Mouse (Mus musculus) lung, embryonic 15.5 days (tissue): ENCODE data around the gene Olr1. TPM values are rescaled to one million over a fixed set of nuclear protein-coding genes. Genes with fewer than 3 reads are reported as not detected.

Experiments used
- ATAC-seq: fragments of 200-750 bp; cut with Nextera tagmentation; 2 replicates; pipeline ENCODE4 v1.8.0; 2017; ENCODE audit warnings: moderate number of reproducible peaks, borderline replicate concordance; ENCODE audit not compliant: low FRiP score, low TSS enrichment; ENCODE audit errors: extremely low read depth
- H3K27ac ChIP-seq: fragments of 300-500 bp; sonication (generic); 2 replicates; pipeline ENCODE4 v1.5.1; 2015; ENCODE audit warnings: moderate library complexity, mild to moderate bottlenecking, inconsistent platforms
- H3K27me3 ChIP-seq: fragments of 300-500 bp; sonication (generic); 2 replicates; pipeline ENCODE4 v1.6.1; 2015; ENCODE audit warnings: inconsistent platforms
- H3K36me3 ChIP-seq: fragments of 300-500 bp; sonication (generic); 2 replicates; pipeline ENCODE4 v1.6.1; 2015; ENCODE audit warnings: inconsistent platforms
- H3K4me1 ChIP-seq: fragments of 300-500 bp; sonication (generic); 2 replicates; pipeline ENCODE4 v1.6.1; 2015; ENCODE audit warnings: inconsistent platforms
- H3K4me2 ChIP-seq: fragments of 300-500 bp; sonication (generic); 2 replicates; pipeline ENCODE4 v1.6.1; 2015; ENCODE audit warnings: inconsistent platforms, mild to moderate bottlenecking, moderate library complexity
- H3K4me3 ChIP-seq: fragments of 300-500 bp; sonication (generic); 2 replicates; pipeline ENCODE4 v1.5.1; 2015; ENCODE audit warnings: mild to moderate bottlenecking, inconsistent platforms
- H3K9ac ChIP-seq: fragments of 300-500 bp; sonication (generic); 2 replicates; pipeline ENCODE4 v1.6.1; 2015; ENCODE audit warnings: inconsistent platforms
- H3K9me3 ChIP-seq: fragments of 300-500 bp; sonication (generic); 2 replicates; pipeline ENCODE4 v1.6.1; 2016; ENCODE audit warnings: inconsistent platforms
- WGBS: fragments of 180-500 bp; shearing (Covaris S2); methylation state at CpG from one replicate; pipeline ENCODE4 v1.1.7; 2015; 5-methylcytosine and 5-hydroxymethylcytosine counted together
- polyA plus RNA-seq: library from polyadenylated mRNA; unstranded; fragments of >200 nt; fragmentation: Nextera tagmentation; extraction: Ambion mirVana; gene quantifications from 2 replicates; pipeline ENCODE4 v1.2.1, GENCODE M21; 2015

The Olr1 gene
- polyA plus RNA-seq, 1 experiment from 2014 or later = 0.15 TPM

GRCm38 (mm10) chr6:129532556-129532941, 25.6 kb upstream of the Olr1 start:
- H3K27ac ChIP-seq = peak overlapping the region; percentile 35; the same call in 1 of the 2 replicates
- H3K9ac ChIP-seq = no peak overlapping the region
- H3K9me3 ChIP-seq = no peaks in the 10 kb centered on the region
- WGBS = 25% methylated on average over 7 of the region's 7 CpGs
- H3K4me3 ChIP-seq = peak overlapping the region; percentile 86
- H3K36me3 ChIP-seq = no peaks in the 10 kb centered on the region
- ATAC-seq = peak; percentile 55; the same call in 1 of the 2 replicates
- peaks cover 20% of the 10 kb centered on the region for H3K4me1 ChIP-seq
- peak overlapping the region; percentile 92 for H3K4me2 ChIP-seq
- H3K27me3 ChIP-seq = no peaks in the 10 kb centered on the region

- ATAC-seq = no peak
- Histone ChIP-seq H3K4me1 (peaks cover 19% of the 10 kb centered on the region), H3K9me3 (no peaks in the 10 kb centered on the region), H3K36me3 (no peaks in the 10 kb centered on the region), H3K9ac (no peak overlapping the region), H3K4me2 (no peak overlapping the region), H3K27me3 (no peaks in the 10 kb centered on the region), H3K4me3 (no peak overlapping the region), H3K27ac (no peak overlapping the region)
Observed at GRCm38 (mm10) chr6:129530261-129530660, 23.3 kb upstream of the Olr1 start.

GRCm38 (mm10) chr6:129529605-129530004, 22.6 kb upstream of the Olr1 start:
- Histone ChIP-seq H3K27ac (no peak overlapping the region), H3K36me3 (no peaks in the 10 kb centered on the region), H3K4me2 (no peak overlapping the region), H3K9ac (no peak overlapping the region), H3K4me3 (no peak overlapping the region), H3K4me1 (peaks cover 13% of the 10 kb centered on the region), H3K27me3 (no peaks in the 10 kb centered on the region), H3K9me3 (no peaks in the 10 kb centered on the region)
- ATAC-seq = no peak
- WGBS = 69% methylated on average over 1 of the region's 1 CpGs

- no peak overlapping the region for H3K27ac ChIP-seq
- no peaks in the 10 kb centered on the region for H3K27me3 ChIP-seq
- H3K36me3 ChIP-seq = no peaks in the 10 kb centered on the region
- no peak overlapping the region for H3K4me2 ChIP-seq
- no peak overlapping the region for H3K4me3 ChIP-seq
- H3K9me3 ChIP-seq = no peaks in the 10 kb centered on the region
- no peak overlapping the region for H3K9ac ChIP-seq
- WGBS = 54% methylated on average over 2 of the region's 2 CpGs
- H3K4me1 ChIP-seq = peaks cover 3% of the 10 kb centered on the region; the same call in 1 of the 2 replicates
- ATAC-seq = no peak
Observed at GRCm38 (mm10) chr6:129527416-129527815, 20.5 kb upstream of the Olr1 start.

- H3K4me2 ChIP-seq = no peak overlapping the region
- H3K9me3 ChIP-seq = no peaks in the 10 kb centered on the region
- H3K36me3 ChIP-seq = no peaks in the 10 kb centered on the region
- no peaks in the 10 kb centered on the region for H3K27me3 ChIP-seq
- no peaks in the 10 kb centered on the region for H3K4me1 ChIP-seq
- no peak overlapping the region for H3K27ac ChIP-seq
- no peak overlapping the region for H3K4me3 ChIP-seq
- no peak overlapping the region for H3K9ac ChIP-seq
- no peak for ATAC-seq
Observed at GRCm38 (mm10) chr6:129526069-129526468, 19.1 kb upstream of the Olr1 start.

- Histone ChIP-seq H3K27me3 (no peaks in the 10 kb centered on the region), H3K4me3 (no peak overlapping the region), H3K9ac (no peak overlapping the region), H3K9me3 (no peaks in the 10 kb centered on the region), H3K4me2 (no peak overlapping the region), H3K4me1 (peaks cover 18% of the 10 kb centered on the region), H3K36me3 (no peaks in the 10 kb centered on the region), H3K27ac (no peak overlapping the region)
- WGBS = 46% methylated on average over 2 of the region's 2 CpGs
- ATAC-seq = peak; percentile 76; the same call in 1 of the 2 replicates
Observed at GRCm38 (mm10) chr6:129517752-129518408, 10.9 kb upstream of the Olr1 start.

GRCm38 (mm10) chr6:129516388-129516787, 9.4 kb upstream of the Olr1 start:
- H3K9me3 ChIP-seq = no peaks in the 10 kb centered on the region
- no peaks in the 10 kb centered on the region for H3K36me3 ChIP-seq
- H3K4me3 ChIP-seq = no peak overlapping the region
- H3K4me1 ChIP-seq = peaks cover 27% of the 10 kb centered on the region
- 88% methylated on average over 10 of the region's 10 CpGs for WGBS
- H3K27ac ChIP-seq = no peak overlapping the region
- ATAC-seq = no peak
- no peak overlapping the region for H3K4me2 ChIP-seq
- no peak overlapping the region for H3K9ac ChIP-seq
- no peaks in the 10 kb centered on the region for H3K27me3 ChIP-seq

- H3K4me2 ChIP-seq = no peak overlapping the region
- WGBS = 74% methylated on average over 3 of the region's 3 CpGs
- H3K4me3 ChIP-seq = no peak overlapping the region
- H3K36me3 ChIP-seq = no peaks in the 10 kb centered on the region
- no peak overlapping the region for H3K9ac ChIP-seq
- ATAC-seq = no peak
- no peak overlapping the region for H3K27ac ChIP-seq
- H3K4me1 ChIP-seq = peaks cover 31% of the 10 kb centered on the region
- no peaks in the 10 kb centered on the region for H3K9me3 ChIP-seq
- H3K27me3 ChIP-seq = no peaks in the 10 kb centered on the region
Observed at GRCm38 (mm10) chr6:129515068-129515467, 8.1 kb upstream of the Olr1 start.

- Histone ChIP-seq H3K4me2 (no peak overlapping the region), H3K27ac (no peak overlapping the region; the same call in 1 of the 2 replicates), H3K9ac (no peak overlapping the region), H3K27me3 (no peaks in the 10 kb centered on the region), H3K9me3 (no peaks in the 10 kb centered on the region), H3K4me1 (peaks cover 31% of the 10 kb centered on the region), H3K4me3 (no peak overlapping the region), H3K36me3 (no peaks in the 10 kb centered on the region)
- 37% methylated on average over 2 of the region's 2 CpGs for WGBS
- no peak for ATAC-seq
Observed at GRCm38 (mm10) chr6:129514376-129514775, 7.4 kb upstream of the Olr1 start.

GRCm38 (mm10) chr6:129513409-129513808, 6.4 kb upstream of the Olr1 start:
- WGBS = 16% methylated on average over 1 of the region's 1 CpGs
- Histone ChIP-seq H3K9me3 (no peaks in the 10 kb centered on the region), H3K4me1 (peaks cover 31% of the 10 kb centered on the region), H3K9ac (no peak overlapping the region), H3K36me3 (no peaks in the 10 kb centered on the region), H3K4me3 (no peak overlapping the region), H3K4me2 (no peak overlapping the region), H3K27me3 (no peaks in the 10 kb centered on the region), H3K27ac (peak overlapping the region; percentile 57)
- ATAC-seq = peak; percentile 81; the same call in 1 of the 2 replicates

- Histone ChIP-seq H3K27me3 (no peaks in the 10 kb centered on the region), H3K4me2 (no peak overlapping the region), H3K36me3 (no peaks in the 10 kb centered on the region), H3K4me3 (no peak overlapping the region), H3K9me3 (no peaks in the 10 kb centered on the region), H3K27ac (no peak overlapping the region; the same call in 1 of the 2 replicates), H3K4me1 (peaks cover 31% of the 10 kb centered on the region), H3K9ac (no peak overlapping the region)
- 41% methylated on average over 8 of the region's 8 CpGs for WGBS
- ATAC-seq = no peak; the same call in 1 of the 2 replicates
Observed at GRCm38 (mm10) chr6:129512868-129513267, 5.9 kb upstream of the Olr1 start.

GRCm38 (mm10) chr6:129512367-129512766, 5.4 kb upstream of the Olr1 start, which contains the start of gene Tmem52b:
Tmem52b (plus strand) TSS chr6:129512555.
- Histone ChIP-seq H3K4me1 (peaks cover 31% of the 10 kb centered on the region), H3K4me2 (no peak within 1 kb of the TSS), H3K9me3 (no peaks in the 10 kb centered on the region), H3K27ac (no peak within 1 kb of the TSS; the same call in 1 of the 2 replicates), H3K9ac (no peak within 1 kb of the TSS), H3K27me3 (no peaks in the 10 kb centered on the region), H3K4me3 (no peak within 1 kb of the TSS), H3K36me3 (no peaks in the 10 kb centered on the region)
- ATAC-seq = no peak
- WGBS = 49% methylated on average over 3 of the region's 3 CpGs
